Mouse (Mus musculus) megakaryocyte, embryonic 14.5 days (primary cell): Measurements from ENCODE around the gene Tpm4.

Source experiments
- FLI1 ChIP-seq: IDR thresholded peaks from 2 replicates; pipeline ENCODE4 v1.6.1; 2012; ENCODE audit warnings: low read length, inconsistent platforms, mixed read lengths
- GATA1 ChIP-seq: IDR thresholded peaks from 3 replicates; pipeline ENCODE4 v1.6.1; 2012; ENCODE audit warnings: mixed read lengths, low read length, inconsistent platforms, borderline replicate concordance

DNA sequence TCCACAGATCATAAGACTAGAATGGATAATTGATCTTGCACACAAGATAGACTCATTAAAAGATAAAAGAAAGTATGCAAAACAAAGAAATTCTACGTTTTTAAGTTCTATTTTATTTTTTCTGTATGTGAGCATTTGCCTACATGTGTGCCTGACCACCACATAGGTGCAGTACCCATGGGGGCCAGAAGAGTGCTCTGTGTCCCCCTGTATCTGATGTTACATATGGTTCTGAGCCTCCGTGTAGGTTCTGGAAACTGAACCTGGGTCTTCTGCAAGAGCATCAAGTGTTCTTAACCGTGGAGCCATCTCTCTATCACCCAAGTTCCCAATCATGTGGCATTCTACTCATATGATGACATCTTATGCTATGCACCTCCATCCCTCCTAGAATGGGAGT, 22.3 kb upstream of the Tpm4 start:
- TF ChIP-seq GATA1 = no peak
- no peak for TF ChIP-seq FLI1
